Mouse (Mus musculus): ENCODE data around the gene A130010J15Rik.

- TF ChIP-seq CTCF (IDR thresholded peaks at IDR 0.05; ENCODE audit: low read depth, low read length) (no peak), GATA1 (IDR thresholded peaks at IDR 0.05; ENCODE audit: borderline replicate concordance, low read length) (no peak), TAL1 (conservative IDR thresholded peaks at IDR 0.05; ENCODE audit: low read depth, low read length) (no peak)
Measured at GRCm38 (mm10) chr1:193200640-193201382, 33.0 kb downstream of the A130010J15Rik start.
